Mouse (Mus musculus): Measurements from ENCODE around the gene Cwf19l1.

GRCm38 (mm10) chr19:44077024-44077423 is 58.7 kb downstream of the Cwf19l1 start:
- TF ChIP-seq GATA1 (IDR thresholded peaks at IDR 0.05; ENCODE audit: low read length) (no peak), TAL1 (IDR thresholded peaks at IDR 0.05; ENCODE audit: low read length) (no peak)
